Mouse (Mus musculus) neural tube, embryonic 15.5 days (tissue): Measurements from ENCODE around the gene A830005F24Rik. TPM values are rescaled to one million over a fixed set of nuclear protein-coding genes. Genes with fewer than 3 reads are reported as not detected.

ENCODE experiments used
- ATAC-seq: fragments of 200-750 bp; cut with Nextera tagmentation; 2 replicates; pipeline ENCODE4 v1.8.0; 2017; ENCODE audit warnings: mild to moderate bottlenecking, moderate TSS enrichment, moderate library complexity; ENCODE audit not compliant: low FRiP score
- H3K27ac ChIP-seq: fragments of 300-500 bp; sonication (generic); replicated peaks from 2 replicates; pipeline ENCODE4 v1.5.1; 2015; ENCODE audit warnings: mild to moderate bottlenecking, inconsistent platforms
- H3K27me3 ChIP-seq: fragments of 300-500 bp; sonication (generic); replicated peaks from 2 replicates; pipeline ENCODE4 v1.6.1; 2015; ENCODE audit warnings: inconsistent platforms
- H3K36me3 ChIP-seq: fragments of 300-500 bp; sonication (generic); 2 replicates; pipeline ENCODE4 v1.6.1; 2015; ENCODE audit warnings: inconsistent platforms
- H3K4me1 ChIP-seq: fragments of 300-500 bp; sonication (generic); 2 replicates; pipeline ENCODE4 v1.6.1; 2015; ENCODE audit warnings: inconsistent platforms
- H3K4me2 ChIP-seq: fragments of 300-500 bp; sonication (generic); 2 replicates; pipeline ENCODE4 v1.6.1; 2015; ENCODE audit warnings: inconsistent platforms, mild to moderate bottlenecking, moderate library complexity
- H3K4me3 ChIP-seq: fragments of 300-500 bp; sonication (generic); replicated peaks from 2 replicates; pipeline ENCODE4 v1.5.1; 2015; ENCODE audit warnings: mild to moderate bottlenecking, inconsistent platforms
- H3K9ac ChIP-seq: fragments of 300-500 bp; sonication (generic); replicated peaks from 2 replicates; pipeline ENCODE4 v1.6.1; 2015; ENCODE audit warnings: mild to moderate bottlenecking, inconsistent platforms
- H3K9me3 ChIP-seq: fragments of 300-500 bp; sonication (generic); replicated peaks from 2 replicates; pipeline ENCODE4 v1.6.1; 2016; ENCODE audit warnings: inconsistent platforms
- WGBS: fragments of 180-500 bp; shearing (Covaris S2); methylation state at CpG from one replicate; pipeline ENCODE4 v1.1.7; 2015; ENCODE audit warnings: mixed read lengths; 5-methylcytosine and 5-hydroxymethylcytosine counted together
- microRNA counts: library from miRNA; unstranded; fragments of <30 nt; microRNA quantifications from one replicate; lab custom pipeline; 2016
- microRNA-seq: library from miRNA; unstranded; fragments of <30 nt; microRNA quantifications from one replicate; pipeline ENCODE4, GENCODE M21; 2017
- polyA plus RNA-seq: library from polyadenylated mRNA; unstranded; fragments of >200 nt; fragmentation: Nextera tagmentation; extraction: Ambion mirVana; gene quantifications from 2 replicates; pipeline ENCODE4 v1.2.1, GENCODE M21; 2015

A830005F24Rik gene
- polyA plus RNA-seq, 1 experiment from 2014 or later: 3.4 TPM

DNA sequence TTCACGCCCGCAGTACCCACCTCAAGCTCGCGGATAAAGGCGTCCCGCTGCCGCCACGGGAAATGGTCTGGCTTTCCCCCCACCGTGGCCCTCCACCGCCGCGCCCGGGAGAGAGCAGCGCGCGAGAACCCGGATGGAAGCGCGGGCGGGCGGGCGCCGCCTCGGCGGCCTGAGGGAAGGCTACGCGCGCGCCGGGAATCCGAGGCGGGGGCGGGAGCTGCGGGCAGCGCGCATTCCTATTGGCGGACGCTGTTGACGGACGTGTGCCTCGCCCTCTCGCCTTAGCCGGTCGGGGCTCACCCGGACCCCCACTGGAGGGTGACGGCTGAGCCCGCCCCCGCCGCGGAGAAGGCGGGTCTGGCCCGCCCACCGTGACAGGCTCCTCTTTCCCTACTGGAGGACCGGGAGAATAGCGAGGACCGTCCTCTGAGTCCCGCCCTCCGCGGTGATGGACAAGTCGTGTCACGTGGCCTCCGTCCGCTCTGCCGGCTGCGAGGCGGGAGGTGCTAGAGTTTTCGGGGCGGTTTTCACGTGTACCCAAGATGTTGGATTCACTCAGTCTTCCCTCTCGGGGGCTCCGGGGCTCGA lies 33.1 kb downstream of the A830005F24Rik start:
- Histone ChIP-seq H3K4me1 (peaks cover 27% of the 10 kb centered on the region), H3K4me3 (peak overlapping the region; percentile 94), H3K4me2 (peak overlapping the region; percentile 68), H3K9ac (peak overlapping the region; percentile 99), H3K9me3 (no peaks in the 10 kb centered on the region), H3K36me3 (no peaks in the 10 kb centered on the region), H3K27ac (peak overlapping the region; percentile 100), H3K27me3 (no peaks in the 10 kb centered on the region)
- under 1% methylated on average over 65 of the region's 72 CpGs for WGBS
- peak; percentile 97 for ATAC-seq

DNA sequence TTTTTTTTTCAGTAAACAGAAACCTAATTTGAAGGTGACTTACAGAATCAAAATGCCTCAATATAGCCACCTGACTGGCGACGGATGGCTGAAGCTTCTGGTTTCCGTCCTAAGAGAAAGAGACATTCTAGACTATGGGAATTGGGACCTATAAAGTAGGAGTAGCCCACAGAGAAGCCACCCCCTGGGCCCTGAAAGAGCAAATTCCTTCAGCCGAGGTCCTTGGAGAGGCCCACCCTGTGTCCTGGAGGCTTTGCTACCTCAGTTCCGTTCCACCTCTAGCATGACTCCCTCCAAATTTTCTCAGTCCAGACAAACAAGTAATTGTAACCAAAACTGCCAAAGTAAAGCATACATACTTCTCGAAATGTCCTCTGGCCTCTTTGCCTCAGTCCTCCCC lies 34.3 kb downstream of the A830005F24Rik start:
- H3K4me1 ChIP-seq: peaks cover 30% of the 10 kb centered on the region
- H3K4me2 ChIP-seq: no peak overlapping the region
- H3K36me3 ChIP-seq: no peaks in the 10 kb centered on the region
- H3K9me3 ChIP-seq: no peaks in the 10 kb centered on the region
- no peak overlapping the region for H3K27ac ChIP-seq
- ATAC-seq: no peak
- no peak overlapping the region for H3K9ac ChIP-seq
- 90% methylated on average over 6 of the region's 6 CpGs for WGBS
- H3K27me3 ChIP-seq: no peaks in the 10 kb centered on the region
- no peak overlapping the region for H3K4me3 ChIP-seq

DNA sequence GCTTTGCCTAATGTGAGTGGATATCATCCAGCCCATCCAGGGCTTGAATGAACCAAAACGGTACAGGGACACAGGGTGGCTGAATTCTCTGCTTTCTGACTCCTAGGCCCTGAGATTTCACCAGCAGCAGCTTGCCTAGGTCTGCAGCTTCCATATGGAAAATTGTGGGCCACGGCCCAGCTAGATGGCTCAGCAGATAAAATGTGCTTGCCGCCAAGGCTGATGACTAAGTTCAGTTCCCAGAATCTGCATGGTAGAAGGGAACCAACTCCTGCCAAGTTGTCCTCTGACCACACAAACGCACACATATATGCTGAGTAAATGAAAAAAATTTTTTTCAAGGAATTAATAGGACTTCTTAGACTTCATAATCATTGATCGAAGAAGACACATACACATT lies 34.9 kb downstream of the A830005F24Rik start:
- H3K9ac ChIP-seq: no peak overlapping the region
- H3K9me3 ChIP-seq: no peaks in the 10 kb centered on the region
- no peaks in the 10 kb centered on the region for H3K36me3 ChIP-seq
- H3K4me3 ChIP-seq: no peak overlapping the region
- H3K27ac ChIP-seq: no peak overlapping the region
- H3K27me3 ChIP-seq: no peaks in the 10 kb centered on the region
- no peak overlapping the region for H3K4me2 ChIP-seq
- ATAC-seq: no peak
- peaks cover 37% of the 10 kb centered on the region for H3K4me1 ChIP-seq
- 92% methylated on average over 5 of the region's 5 CpGs for WGBS

DNA sequence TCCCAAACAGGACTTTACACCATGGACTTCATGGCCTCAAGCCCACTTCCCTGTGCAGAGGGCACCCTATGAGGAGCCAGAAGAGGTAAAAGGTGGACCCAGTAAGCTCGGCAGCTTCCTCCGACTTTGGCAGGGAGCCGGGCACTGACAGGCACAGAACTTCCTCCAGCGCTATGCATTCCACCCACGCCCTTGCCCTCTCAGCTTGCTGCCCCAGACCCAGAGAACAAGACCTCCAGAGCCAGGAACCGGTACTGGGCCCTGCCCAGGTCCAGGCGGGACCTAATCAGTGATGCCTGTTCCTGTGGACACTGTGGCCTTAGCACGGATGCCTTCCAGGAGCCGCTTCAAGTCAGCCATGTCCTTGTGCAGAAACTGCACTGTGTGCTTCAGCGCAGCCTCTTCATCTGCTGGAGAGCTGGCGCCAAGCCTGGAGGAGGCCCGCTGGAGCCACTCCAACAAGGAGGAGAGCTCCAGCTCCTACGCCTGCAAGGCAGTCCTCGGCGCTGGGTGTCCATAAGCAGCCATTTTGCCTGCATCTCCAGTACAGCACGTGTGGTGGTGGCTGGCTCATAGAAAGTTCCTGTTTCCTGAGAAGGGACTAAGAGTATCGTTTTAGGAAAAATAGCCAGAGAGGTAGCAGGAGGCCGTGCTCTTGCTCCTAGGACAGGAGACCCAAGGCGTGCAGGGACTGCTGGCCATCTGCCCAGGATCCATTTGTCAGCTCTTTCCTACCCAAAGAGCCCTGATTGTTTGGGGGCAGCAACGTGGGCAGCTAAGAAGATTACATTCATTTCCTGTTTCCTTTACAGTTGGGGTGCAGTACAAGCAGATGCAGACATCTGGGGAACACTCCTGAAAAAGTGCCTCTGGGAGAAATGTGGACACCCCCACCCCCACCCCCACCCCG lies 39.1 kb downstream of the A830005F24Rik start:
- H3K4me1 ChIP-seq: peaks cover 22% of the 10 kb centered on the region
- no peaks in the 10 kb centered on the region for H3K27me3 ChIP-seq
- no peak overlapping the region for H3K4me3 ChIP-seq
- ATAC-seq: peak; percentile 77
- H3K4me2 ChIP-seq: peak overlapping the region; percentile 44
- H3K27ac ChIP-seq: peak overlapping the region; percentile 79
- H3K9ac ChIP-seq: no peak overlapping the region
- no peaks in the 10 kb centered on the region for H3K36me3 ChIP-seq
- H3K9me3 ChIP-seq: no peaks in the 10 kb centered on the region
- 62% methylated on average over 21 of the region's 21 CpGs for WGBS

DNA sequence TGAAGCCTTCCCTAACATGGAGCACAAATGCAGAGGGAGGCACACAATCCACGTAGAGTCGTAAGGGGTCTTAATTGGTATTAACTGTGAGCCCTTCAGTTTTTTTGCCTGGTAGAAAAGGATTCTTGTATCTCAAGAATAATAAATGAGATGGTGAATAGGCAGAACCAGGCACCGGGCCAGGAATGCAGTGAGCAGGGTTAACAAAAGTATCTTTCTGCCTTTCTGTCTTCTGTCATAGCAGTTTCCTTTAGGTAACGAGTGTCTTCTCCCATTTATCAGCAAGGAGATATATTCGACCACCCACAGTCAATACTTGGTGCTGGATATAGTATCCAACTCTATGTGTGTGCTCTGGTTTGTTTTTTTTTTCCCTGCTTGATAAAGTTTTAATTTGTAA lies 40.1 kb downstream of the A830005F24Rik start:
- no peak for ATAC-seq
- Histone ChIP-seq H3K4me3 (no peak overlapping the region), H3K4me2 (no peak overlapping the region), H3K27me3 (no peaks in the 10 kb centered on the region), H3K9ac (no peak overlapping the region), H3K9me3 (no peaks in the 10 kb centered on the region), H3K27ac (peak overlapping the region; percentile 79), H3K36me3 (no peaks in the 10 kb centered on the region), H3K4me1 (peaks cover 22% of the 10 kb centered on the region)
- WGBS: 40% methylated on average over 5 of the region's 5 CpGs

DNA sequence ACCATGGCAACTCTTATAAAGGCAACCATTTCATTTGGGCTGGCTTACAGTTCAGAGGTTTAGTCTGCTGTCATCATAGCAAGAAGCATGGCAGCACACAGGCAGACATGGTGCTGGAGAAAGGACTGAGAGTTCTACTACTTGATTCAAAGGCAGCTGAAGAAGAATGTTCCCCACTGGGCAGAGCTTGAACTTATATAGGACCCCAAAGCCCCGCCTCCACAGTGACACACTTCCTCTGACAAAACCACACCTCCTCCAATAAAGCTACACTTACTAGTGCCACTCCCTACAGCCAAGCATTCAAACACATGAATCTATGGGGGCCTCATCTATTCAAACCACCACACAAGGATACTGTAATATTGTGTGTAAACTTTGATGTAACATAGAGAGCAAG lies 41.2 kb downstream of the A830005F24Rik start:
- ATAC-seq: no peak
- no peak overlapping the region for H3K4me2 ChIP-seq
- WGBS: 92% methylated on average over 1 of the region's 1 CpGs

DNA sequence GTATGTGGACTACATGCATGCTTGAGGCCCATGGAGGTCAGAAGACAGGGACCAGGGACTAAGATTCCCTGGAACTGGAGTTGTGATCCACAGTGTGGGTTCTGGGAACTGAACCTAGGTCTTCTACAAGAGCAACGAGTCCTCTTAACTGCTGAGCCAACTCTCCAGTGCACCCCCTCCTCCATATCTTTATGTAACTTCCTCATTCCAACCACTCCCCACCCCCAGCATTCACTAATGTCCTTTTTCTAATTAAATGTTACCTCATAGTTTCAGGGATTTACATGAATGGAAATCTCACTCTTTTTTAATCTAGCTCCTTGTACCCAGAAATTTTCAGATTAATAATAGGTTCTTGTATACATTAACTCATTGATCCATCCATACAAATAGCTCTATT lies 42.6 kb downstream of the A830005F24Rik start:
- peaks cover 22% of the 10 kb centered on the region for H3K4me1 ChIP-seq

More for the DNA sequence above, 41.2 kb downstream of the A830005F24Rik start:
- no peaks in the 10 kb centered on the region for H3K27me3 ChIP-seq
- no peaks in the 10 kb centered on the region for H3K9me3 ChIP-seq
- no peaks in the 10 kb centered on the region for H3K36me3 ChIP-seq
- peaks cover 22% of the 10 kb centered on the region for H3K4me1 ChIP-seq
- no peak overlapping the region for H3K4me3 ChIP-seq
- H3K9ac ChIP-seq: no peak overlapping the region
- 0 out of 2 replicates have a peak overlapping the region, but pooled peaks have one; percentile 28 for H3K27ac ChIP-seq

DNA sequence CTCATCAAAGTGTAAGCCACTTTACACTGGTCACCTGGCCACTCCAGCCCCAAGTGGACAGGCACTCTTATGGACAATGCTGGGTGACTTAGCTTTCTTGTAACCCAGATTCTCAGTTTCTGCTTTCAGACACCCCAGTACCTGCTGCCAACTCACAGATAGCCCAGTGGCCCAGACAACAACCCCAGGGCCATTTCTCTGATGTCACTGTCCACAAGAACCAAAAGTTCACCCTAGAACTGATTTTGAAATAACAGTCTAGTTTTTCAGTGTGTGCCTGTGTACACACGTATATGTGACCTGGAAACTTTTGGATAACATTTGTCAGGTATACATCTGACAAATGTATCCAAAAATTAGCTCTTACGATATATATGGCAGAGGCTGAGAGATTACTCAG lies 48.1 kb downstream of the A830005F24Rik start:
- Histone ChIP-seq H3K27ac (no peak overlapping the region), H3K9ac (no peak overlapping the region), H3K27me3 (no peaks in the 10 kb centered on the region), H3K36me3 (no peaks in the 10 kb centered on the region), H3K4me1 (peaks cover 6% of the 10 kb centered on the region), H3K4me2 (no peak overlapping the region), H3K4me3 (no peak overlapping the region), H3K9me3 (no peaks in the 10 kb centered on the region)
- no peak for ATAC-seq
- WGBS: 95% methylated on average over 2 of the region's 2 CpGs

More for the DNA sequence above, 42.6 kb downstream of the A830005F24Rik start:
- no peak overlapping the region for H3K27ac ChIP-seq
- no peak overlapping the region for H3K4me2 ChIP-seq
- no peak overlapping the region for H3K4me3 ChIP-seq
- no peak overlapping the region for H3K9ac ChIP-seq
- no peaks in the 10 kb centered on the region for H3K9me3 ChIP-seq
- WGBS: 96% methylated on average over 1 of the region's 1 CpGs
- no peak for ATAC-seq
- no peaks in the 10 kb centered on the region for H3K27me3 ChIP-seq
- H3K36me3 ChIP-seq: no peaks in the 10 kb centered on the region

DNA sequence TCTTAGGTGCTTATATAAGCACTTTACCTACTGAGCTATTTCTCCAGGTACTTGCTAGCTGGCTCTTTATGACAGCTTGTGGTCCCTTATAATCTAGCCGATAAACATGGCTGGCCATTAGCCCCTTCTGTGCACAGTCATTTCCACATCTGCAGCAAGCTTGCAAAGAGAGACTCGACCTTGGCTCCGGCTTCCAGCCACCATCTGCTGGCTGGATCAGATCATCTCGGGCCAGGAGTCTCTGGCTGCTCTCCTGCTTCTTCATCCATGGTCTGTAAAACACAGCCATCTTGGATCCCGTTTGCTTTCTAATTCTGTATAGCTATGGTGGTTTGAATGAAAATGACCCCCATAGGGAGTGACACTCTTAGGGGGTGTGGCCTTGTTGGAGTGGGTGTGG lies 49.0 kb downstream of the A830005F24Rik start:
- ATAC-seq: no peak
- 84% methylated on average over 5 of the region's 5 CpGs for WGBS
- no peak overlapping the region for H3K4me2 ChIP-seq

More for the DNA sequence above, 49.0 kb downstream of the A830005F24Rik start:
- Histone ChIP-seq H3K4me1 (peaks cover 7% of the 10 kb centered on the region), H3K9me3 (no peaks in the 10 kb centered on the region), H3K36me3 (no peaks in the 10 kb centered on the region), H3K27me3 (no peaks in the 10 kb centered on the region), H3K27ac (no peak overlapping the region), H3K4me3 (no peak overlapping the region), H3K9ac (no peak overlapping the region)

MicroRNAs encoded within 50 kb of the gene (microRNA counts, 519-probe panel; counts per million panel counts)
- microRNA mmu-let-7a (lab: Ali Mortazavi, UCI) (4,431 counts per million, percentile 98 among the panel's probes with 10 or more counts), microRNA mmu-let-7d (lab: Ali Mortazavi, UCI) (4,270 counts per million, percentile 96 among the panel's probes with 10 or more counts), microRNA mmu-let-7f (lab: Ali Mortazavi, UCI) (3,902 counts per million, percentile 93 among the panel's probes with 10 or more counts)

Small RNA genes within 50 kb of the gene (microRNA-seq; reads per million reads assigned to microRNA genes)
- gene Gm24111: not detected
- gene Mirlet7a-1: 206 reads per million, percentile 63 among the genes with 10 or more reads in this experiment
- gene Mirlet7d: 5,050 reads per million, percentile 93 among the genes with 10 or more reads in this experiment
- not detected for gene Mirlet7f-1

Other genes with a start within 250 kb of the A830005F24Rik start
- gene Zfp169, start 119 bp upstream of the A830005F24Rik start, polyA plus RNA-seq: 4.8 and 4.9 TPM in 2 replicates
- gene Ptpdc1, start 112.1 kb downstream of the A830005F24Rik start, polyA plus RNA-seq: 15.2 and 17.5 TPM in 2 replicates
- 0.14 and 0.80 TPM in 2 replicates for gene Barx1, start 149.4 kb downstream of the A830005F24Rik start, polyA plus RNA-seq